Mouse (Mus musculus) C2C12 (cell line): ENCODE measurements around the gene Tspan14.

ENCODE experiments used
- CTCF ChIP-seq: IDR thresholded peaks from one replicate; pipeline ENCODE4 v1.5.1; 2011; ENCODE audit not compliant: control insufficient read depth, insufficient read depth, insufficient read length
- MYOD1 ChIP-seq: IDR thresholded peaks from one replicate; pipeline ENCODE4 v1.6.1; 2011; ENCODE audit warnings: low read depth; ENCODE audit not compliant: control insufficient read depth, insufficient read length
- MYOG ChIP-seq: IDR thresholded peaks from one replicate; pipeline ENCODE4 v1.6.1; 2011; ENCODE audit not compliant: control insufficient read depth, insufficient read length; ENCODE audit errors: extremely low read depth
- USF1 ChIP-seq: IDR thresholded peaks from one replicate; pipeline ENCODE4 v1.6.1; 2011; ENCODE audit warnings: low read depth, mild to moderate bottlenecking, control low read depth, moderate library complexity

DNA sequence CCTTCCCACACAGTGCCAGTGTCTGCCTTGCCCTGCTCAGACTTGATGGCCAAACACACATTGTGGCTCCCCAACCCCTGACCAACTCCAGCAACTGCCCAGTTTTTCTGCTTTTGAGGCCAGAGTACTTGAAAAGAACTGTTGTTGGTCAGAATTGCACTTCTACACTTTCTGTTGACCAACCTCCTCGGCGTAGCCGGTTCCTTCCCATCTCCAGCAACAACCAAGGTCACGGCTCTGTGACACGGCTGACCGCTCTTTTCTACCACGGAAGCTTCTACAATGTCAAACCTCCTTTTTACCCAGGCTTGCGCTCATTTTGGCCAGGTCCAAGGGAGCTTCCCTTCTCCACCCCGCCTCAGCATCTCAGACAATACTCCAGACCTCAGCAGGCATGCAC, 34.4 kb downstream of the Tspan14 start:
- TF ChIP-seq USF1 (no peak), CTCF (no peak), MYOG (no peak), MYOD1 (no peak)
